Comparison of ENCODE assay signal across 11 mouse cellular contexts in the genomic region with DNA sequence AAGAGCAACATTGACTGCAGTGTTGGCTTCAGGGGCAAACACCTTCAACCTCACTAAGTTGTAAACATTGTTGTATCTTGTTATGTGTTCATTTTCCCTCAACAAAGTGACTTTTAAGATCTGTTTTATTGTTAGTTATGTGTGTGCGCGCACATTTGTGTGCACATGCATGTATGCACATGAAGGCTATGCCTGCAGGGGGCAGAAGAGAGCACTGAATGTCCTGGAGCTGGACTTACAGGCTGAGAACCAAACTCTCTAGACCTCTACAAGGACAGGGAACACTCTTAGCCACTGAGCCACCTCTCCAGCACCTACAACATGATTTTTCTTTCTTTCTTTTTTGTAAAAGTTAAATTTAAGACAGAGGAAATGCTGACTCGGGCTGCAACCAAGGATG.
DNase-seq lines count a peak whose midpoint lies in the region; TF ChIP-seq lines count a peak whose summit lies in the region.
"Had no signal": no experiment of that assay in that cellular context is flagged by ENCODE, and none has a peak within 500 bp of the region (broad histone marks: within the 10 kb centered on the region; RNA-seq: fewer than 3 reads in every experiment).

No protein-coding gene starts in this region.

- DNase-seq in kidney, postnatal 10 days = peak; percentile 14
- no peak for DNase-seq in kidney, postnatal 14 days
- DNase-seq in 3T3-L1 (ENCODE audit: low read depth, low spot score) = peak; percentile 17
- DNase-seq in induced T-regulatory cell, adult 2 months (ENCODE audit: low read depth) = peak; percentile 47
- DNase-seq in urinary bladder, postnatal 4 days (ENCODE audit: low spot score in 2 of 2) = no peak
- DNase-seq in ovary, postnatal 14 days (ENCODE audit: low spot score) = no peak
- DNase-seq in adrenal gland, postnatal 25 days = no peak
- DNase-seq: forebrain, postnatal 0 days; kidney, adult 9 months had no signal

- H3K4me3 ChIP-seq in E14TG2a.4 (replicated peaks; ENCODE audit: low read length) = no peak overlapping the region
- H3K4me3 ChIP-seq: limb, embryonic 12.5 days had no signal

- peak; percentile 81 for TF ChIP-seq CTCF in E14TG2a.4 (conservative IDR thresholded peaks at IDR 0.05; ENCODE audit: low read length)

- no peaks in the 10 kb centered on the region for H3K27me3 ChIP-seq in E14TG2a.4 (ENCODE audit: insufficient read depth, low read length)
- H3K27me3 ChIP-seq: limb, embryonic 12.5 days had no signal

- 0 out of 2 replicates have a peak, but pooled peaks cover 7% of the 10 kb centered on the region for H3K4me1 ChIP-seq in E14TG2a.4 (replicated peaks; ENCODE audit: low read depth, low read length)
- H3K4me1 ChIP-seq: limb, embryonic 12.5 days had no signal

- no peaks in the 10 kb centered on the region for H3K9me3 ChIP-seq in E14TG2a.4 (ENCODE audit: low read length)
- H3K9me3 ChIP-seq: limb, embryonic 12.5 days had no signal

- no peaks in the 10 kb centered on the region for H3K36me3 ChIP-seq in E14TG2a.4 (ENCODE audit: insufficient read depth, low read length)
- H3K36me3 ChIP-seq: limb, embryonic 12.5 days had no signal

Comparison
In these comparisons a context has a peak if more than half of its experiments do, and no peak if none do; other contexts are left out.
1. DNase-seq: peak in kidney, postnatal 10 days (single experiment), 3T3-L1 (single experiment) and induced T-regulatory cell, adult 2 months (single experiment); none in kidney, postnatal 14 days (single experiment), urinary bladder, postnatal 4 days (0 of 2), ovary, postnatal 14 days (single experiment) and adrenal gland, postnatal 25 days (single experiment).